Mouse (Mus musculus): ENCODE data around the gene Cep152. TPM values are rescaled to one million over a fixed set of nuclear protein-coding genes. Genes with fewer than 3 reads are reported as not detected.

Cep152 gene
- polyA plus RNA-seq, 1 experiment = 2.0 TPM

- Histone ChIP-seq H3K4me1 (ENCODE audit: control insufficient read depth, insufficient read depth, low read length) (no peaks in the 10 kb centered on the region), H3K27ac (ENCODE audit: insufficient read depth, low read length) (no peak overlapping the region), H3K4me3 (ENCODE audit: insufficient read depth, low read length) (no peak overlapping the region)
- peak; percentile 78 for TF ChIP-seq CTCF (IDR thresholded peaks at IDR 0.05; ENCODE audit: extremely low read depth, insufficient read depth, low read length)
- TF ChIP-seq POLR2A (IDR thresholded peaks at IDR 0.05; ENCODE audit: extremely low read depth, insufficient read depth, low read length) = no peak
These were observed 20.3 kb downstream of the Cep152 start for GRCm38 (mm10) chr2:125604646-125605045.

- Histone ChIP-seq H3K4me1 (ENCODE audit: control insufficient read depth, insufficient read depth, low read length) (no peaks in the 10 kb centered on the region), H3K4me3 (ENCODE audit: insufficient read depth, low read length) (no peak overlapping the region)
- no peak for TF ChIP-seq POLR2A (IDR thresholded peaks at IDR 0.05; ENCODE audit: extremely low read depth, insufficient read depth, low read length)
- no peak for TF ChIP-seq CTCF (IDR thresholded peaks at IDR 0.05; ENCODE audit: extremely low read depth, insufficient read depth, low read length)
These were observed 21.9 kb downstream of the Cep152 start for GRCm38 (mm10) chr2:125602970-125603369.

GRCm38 (mm10) chr2:125598958-125599357 is 26.0 kb downstream of the Cep152 start:
- Histone ChIP-seq H3K4me1 (ENCODE audit: control insufficient read depth, insufficient read depth, low read length) (no peaks in the 10 kb centered on the region), H3K4me3 (ENCODE audit: insufficient read depth, low read length) (no peak overlapping the region), H3K27ac (ENCODE audit: insufficient read depth, low read length) (no peak overlapping the region)
- TF ChIP-seq CTCF (IDR thresholded peaks at IDR 0.05; ENCODE audit: extremely low read depth, insufficient read depth, low read length) (no peak), POLR2A (IDR thresholded peaks at IDR 0.05; ENCODE audit: extremely low read depth, insufficient read depth, low read length) (no peak)

More at GRCm38 (mm10) chr2:125602970-125603369, 21.9 kb downstream of the Cep152 start:
- H3K27ac ChIP-seq (ENCODE audit: insufficient read depth, low read length) = no peak overlapping the region

- Histone ChIP-seq H3K4me1 (ENCODE audit: control insufficient read depth, insufficient read depth, low read length) (no peaks in the 10 kb centered on the region), H3K27ac (ENCODE audit: insufficient read depth, low read length) (no peak overlapping the region), H3K4me3 (ENCODE audit: insufficient read depth, low read length) (no peak overlapping the region)
- no peak for TF ChIP-seq POLR2A (IDR thresholded peaks at IDR 0.05; ENCODE audit: extremely low read depth, insufficient read depth, low read length)
- no peak for TF ChIP-seq CTCF (IDR thresholded peaks at IDR 0.05; ENCODE audit: extremely low read depth, insufficient read depth, low read length)
These were observed 26.7 kb downstream of the Cep152 start for GRCm38 (mm10) chr2:125598251-125598650.

GRCm38 (mm10) chr2:125594786-125595185 is 30.1 kb downstream of the Cep152 start:
- no peak overlapping the region for H3K4me3 ChIP-seq (ENCODE audit: insufficient read depth, low read length)
- no peak overlapping the region for H3K27ac ChIP-seq (ENCODE audit: insufficient read depth, low read length)
- no peaks in the 10 kb centered on the region for H3K4me1 ChIP-seq (ENCODE audit: control insufficient read depth, insufficient read depth, low read length)
- no peak for TF ChIP-seq POLR2A (IDR thresholded peaks at IDR 0.05; ENCODE audit: extremely low read depth, insufficient read depth, low read length)
- no peak for TF ChIP-seq CTCF (IDR thresholded peaks at IDR 0.05; ENCODE audit: extremely low read depth, insufficient read depth, low read length)

GRCm38 (mm10) chr2:125594072-125594471 is 30.8 kb downstream of the Cep152 start:
- H3K27ac ChIP-seq (ENCODE audit: insufficient read depth, low read length) = no peak overlapping the region
- TF ChIP-seq POLR2A (IDR thresholded peaks at IDR 0.05; ENCODE audit: extremely low read depth, insufficient read depth, low read length) = no peak
- no peak for TF ChIP-seq CTCF (IDR thresholded peaks at IDR 0.05; ENCODE audit: extremely low read depth, insufficient read depth, low read length)
- no peaks in the 10 kb centered on the region for H3K4me1 ChIP-seq (ENCODE audit: control insufficient read depth, insufficient read depth, low read length)
- H3K4me3 ChIP-seq (ENCODE audit: insufficient read depth, low read length) = no peak overlapping the region

- Histone ChIP-seq H3K4me3 (ENCODE audit: insufficient read depth, low read length) (no peak overlapping the region), H3K27ac (ENCODE audit: insufficient read depth, low read length) (no peak overlapping the region), H3K4me1 (ENCODE audit: control insufficient read depth, insufficient read depth, low read length) (no peaks in the 10 kb centered on the region)
- TF ChIP-seq POLR2A (IDR thresholded peaks at IDR 0.05; ENCODE audit: extremely low read depth, insufficient read depth, low read length) = no peak
- no peak for TF ChIP-seq CTCF (IDR thresholded peaks at IDR 0.05; ENCODE audit: extremely low read depth, insufficient read depth, low read length)
These were observed 33.0 kb downstream of the Cep152 start for GRCm38 (mm10) chr2:125591895-125592294.

GRCm38 (mm10) chr2:125589287-125589686 is 35.6 kb downstream of the Cep152 start:
- TF ChIP-seq CTCF (IDR thresholded peaks at IDR 0.05; ENCODE audit: extremely low read depth, insufficient read depth, low read length) (no peak), POLR2A (IDR thresholded peaks at IDR 0.05; ENCODE audit: extremely low read depth, insufficient read depth, low read length) (no peak)
- no peak overlapping the region for H3K27ac ChIP-seq (ENCODE audit: insufficient read depth, low read length)
- no peak overlapping the region for H3K4me3 ChIP-seq (ENCODE audit: insufficient read depth, low read length)
- no peaks in the 10 kb centered on the region for H3K4me1 ChIP-seq (ENCODE audit: control insufficient read depth, insufficient read depth, low read length)

- TF ChIP-seq POLR2A (IDR thresholded peaks at IDR 0.05; ENCODE audit: extremely low read depth, insufficient read depth, low read length) (no peak), CTCF (IDR thresholded peaks at IDR 0.05; ENCODE audit: extremely low read depth, insufficient read depth, low read length) (no peak)
- H3K4me3 ChIP-seq (ENCODE audit: insufficient read depth, low read length) = no peak overlapping the region
- H3K27ac ChIP-seq (ENCODE audit: insufficient read depth, low read length) = no peak overlapping the region
- no peaks in the 10 kb centered on the region for H3K4me1 ChIP-seq (ENCODE audit: control insufficient read depth, insufficient read depth, low read length)
These were observed 43.8 kb downstream of the Cep152 start for GRCm38 (mm10) chr2:125581081-125581480.

- Histone ChIP-seq H3K27ac (ENCODE audit: insufficient read depth, low read length) (no peak overlapping the region), H3K4me1 (ENCODE audit: control insufficient read depth, insufficient read depth, low read length) (no peaks in the 10 kb centered on the region), H3K4me3 (ENCODE audit: insufficient read depth, low read length) (no peak overlapping the region)
- TF ChIP-seq CTCF (IDR thresholded peaks at IDR 0.05; ENCODE audit: extremely low read depth, insufficient read depth, low read length) = no peak
- no peak for TF ChIP-seq POLR2A (IDR thresholded peaks at IDR 0.05; ENCODE audit: extremely low read depth, insufficient read depth, low read length)
These were observed 47.2 kb downstream of the Cep152 start for GRCm38 (mm10) chr2:125577670-125578069.

Data from cortical plate, adult 2 months (tissue).